Mouse (Mus musculus): ENCODE measurements around the gene Dnaja3.

The Dnaja3 gene

DNA sequence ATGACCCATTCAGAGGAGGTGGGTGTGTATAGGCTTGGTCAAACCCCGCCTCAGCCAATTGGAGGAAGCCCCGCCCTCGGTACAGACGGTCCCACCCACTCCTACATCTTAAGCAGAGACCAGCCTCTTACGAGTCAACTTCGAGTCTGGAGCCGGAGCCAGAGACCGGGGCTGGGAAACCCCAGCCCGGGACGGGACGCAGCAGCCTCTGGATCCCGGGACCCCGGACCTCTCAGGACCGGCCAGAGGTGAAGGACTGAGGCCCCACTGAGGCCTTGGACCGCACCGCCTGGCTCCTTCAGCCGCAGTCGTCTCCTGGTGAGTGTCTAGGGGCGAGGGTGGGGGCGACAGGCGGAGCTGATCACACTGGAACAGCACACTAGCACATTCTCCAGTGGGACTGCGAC, at the start of gene Dnaja3, which contains the start of gene Vasn:
TSS of gene Dnaja3 (plus strand) at position 159 of the 407 bp plus-strand sequence.
TSS of gene Vasn (plus strand) at position 111 of the 407 bp plus-strand sequence.
- DNase-seq (ENCODE audit: low spot score) = peak; percentile 86

DNA sequence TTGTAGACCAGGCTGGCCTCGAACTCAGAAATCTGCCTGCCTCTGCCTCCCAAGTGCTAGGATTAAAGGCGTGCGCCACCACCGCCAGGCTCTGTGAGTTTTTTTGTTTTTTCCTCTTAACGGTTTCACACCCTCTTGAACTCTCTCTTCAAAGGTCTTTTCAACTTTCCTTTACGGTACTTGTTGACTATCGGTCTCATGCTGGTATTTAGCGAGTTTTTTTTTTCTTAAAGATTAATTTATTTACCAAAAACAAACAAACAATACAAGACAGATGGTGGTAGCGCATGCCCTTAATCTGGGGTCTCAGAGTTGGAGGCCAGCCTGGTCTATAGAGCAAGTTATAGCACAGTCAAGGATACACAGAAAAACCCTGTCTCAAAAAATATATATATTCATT, 49.6 kb upstream of the Dnaja3 start:
- no peak for DNase-seq (ENCODE audit: low spot score)

DNA sequence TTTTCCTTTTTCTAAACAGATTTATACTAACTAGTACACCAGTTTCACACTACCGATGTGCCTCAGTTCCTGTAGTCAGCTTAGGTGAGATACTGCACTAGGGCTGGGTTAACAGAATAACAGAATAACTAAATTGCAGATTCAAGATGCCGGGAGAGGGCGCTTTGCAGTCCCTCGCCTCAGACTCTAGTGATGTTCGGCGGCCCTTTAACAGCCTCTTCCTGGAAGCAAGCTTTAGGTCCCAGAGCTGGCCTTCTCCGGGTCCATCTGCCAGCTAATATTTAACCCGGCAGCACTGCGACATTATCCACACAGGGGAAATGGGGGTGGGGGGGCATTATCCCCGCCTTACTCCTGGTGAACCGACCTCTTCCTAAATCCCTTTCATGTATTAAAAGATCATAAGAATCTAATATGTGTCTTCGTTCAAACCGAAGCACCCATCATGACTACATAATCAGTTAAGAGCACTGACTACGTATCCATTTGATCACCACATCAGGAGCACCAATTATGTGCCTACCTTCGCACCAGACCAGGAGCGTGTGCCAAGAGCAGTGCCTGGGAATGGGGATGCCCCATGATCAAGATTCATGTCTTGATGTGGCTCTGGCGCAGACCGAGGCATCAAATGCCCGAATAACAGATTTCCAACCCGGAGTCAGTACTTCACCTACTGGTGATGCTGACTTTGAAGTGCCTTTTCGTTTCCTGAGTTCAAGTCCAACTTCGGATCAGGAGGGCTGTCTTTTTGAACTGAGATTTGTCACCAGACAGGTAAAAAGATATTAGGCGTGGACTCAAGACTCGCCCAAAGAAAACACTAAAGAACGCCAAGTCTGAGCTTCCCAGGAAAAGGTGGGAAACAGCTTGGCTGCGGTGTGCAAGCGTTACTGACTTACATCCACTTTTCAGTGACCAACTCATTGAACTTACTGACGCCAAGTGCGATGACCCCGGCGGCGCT, 46.6 kb upstream of the Dnaja3 start:
- no peak for DNase-seq (ENCODE audit: low spot score)

DNA sequence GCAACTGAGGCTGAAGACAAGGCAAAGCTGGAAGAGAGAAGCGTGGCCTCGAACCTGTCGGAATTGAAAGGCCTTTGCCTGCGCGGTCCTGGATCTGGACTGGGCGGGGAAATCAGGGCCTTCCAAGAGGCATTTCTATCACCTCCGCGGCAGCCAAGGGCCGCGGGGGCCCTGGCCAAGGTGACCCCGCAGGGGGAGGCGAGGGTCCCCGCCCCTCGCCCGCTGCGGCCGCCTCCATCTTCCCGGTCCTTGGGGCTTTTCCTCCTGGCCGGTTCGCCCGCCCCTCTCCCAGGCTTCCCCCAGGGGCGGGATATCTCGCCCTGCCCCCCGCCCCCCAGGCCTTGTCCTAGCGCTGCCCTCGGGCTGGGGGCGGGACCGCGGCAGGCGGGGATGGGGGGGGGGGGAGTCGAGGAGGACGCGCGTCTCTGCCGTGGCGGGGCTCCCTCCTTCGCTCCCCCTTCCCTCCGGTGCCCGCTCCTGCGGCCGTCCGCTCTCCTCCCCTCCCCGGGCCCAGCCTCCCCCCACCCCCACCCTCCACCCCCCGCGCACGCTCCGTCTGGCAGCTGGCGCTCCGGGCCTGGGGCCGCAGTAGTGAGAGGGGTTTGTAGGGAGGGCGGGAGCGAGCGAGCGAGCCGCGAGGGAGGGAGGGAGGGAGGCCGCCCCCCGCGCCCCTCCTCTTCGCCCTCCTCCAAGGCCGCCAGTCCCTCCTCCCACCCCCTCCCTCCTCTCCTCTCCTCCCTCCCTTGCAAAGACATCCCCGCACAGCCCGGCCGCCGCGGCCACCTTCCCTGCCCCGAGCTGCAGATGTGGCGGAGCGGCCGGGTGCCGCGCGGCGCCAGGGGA, 45.6 kb upstream of the Dnaja3 start, which contains the start of gene Glis2:
TSS of gene Glis2 (plus strand) at position 743 of the 843 bp plus-strand sequence.
- peak; percentile 76 for DNase-seq (ENCODE audit: low spot score)

DNA sequence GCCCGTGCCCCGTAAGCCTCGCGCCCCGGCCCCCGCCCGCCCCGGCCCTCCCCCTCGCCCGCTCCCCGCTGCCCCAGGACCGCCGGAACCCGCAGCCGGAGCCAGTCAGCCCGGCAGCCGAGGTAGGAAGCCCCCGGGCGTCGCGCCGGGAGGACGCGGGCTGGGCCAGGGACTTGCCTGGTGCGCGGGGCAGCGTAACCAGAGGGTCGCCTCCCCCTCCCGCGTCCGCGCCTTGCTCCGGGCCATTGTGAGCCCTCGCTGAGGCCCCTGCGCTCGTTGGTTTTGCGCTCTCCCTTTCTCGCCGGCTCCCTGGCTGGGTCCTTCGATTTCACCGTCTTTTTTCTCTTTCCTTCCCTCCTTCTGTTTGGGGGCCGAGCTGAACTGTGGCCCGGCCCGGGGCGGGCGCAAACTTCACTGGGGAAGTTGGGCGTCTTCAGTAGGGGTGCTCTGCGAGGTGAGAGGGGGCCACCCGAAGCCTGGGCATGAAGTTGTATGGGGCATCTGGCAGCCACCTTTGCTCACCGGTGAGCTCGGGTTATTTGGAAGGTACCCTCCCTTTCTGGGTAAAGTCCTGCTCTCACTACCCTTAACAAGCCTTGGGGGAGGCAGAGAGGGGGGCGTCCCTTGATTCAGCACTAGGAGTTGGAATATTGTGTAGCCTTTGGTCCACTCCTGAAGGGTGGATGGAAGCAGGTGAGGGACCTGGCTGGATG, 44.8 kb upstream of the Dnaja3 start:
- DNase-seq (ENCODE audit: low spot score) = no peak

DNA sequence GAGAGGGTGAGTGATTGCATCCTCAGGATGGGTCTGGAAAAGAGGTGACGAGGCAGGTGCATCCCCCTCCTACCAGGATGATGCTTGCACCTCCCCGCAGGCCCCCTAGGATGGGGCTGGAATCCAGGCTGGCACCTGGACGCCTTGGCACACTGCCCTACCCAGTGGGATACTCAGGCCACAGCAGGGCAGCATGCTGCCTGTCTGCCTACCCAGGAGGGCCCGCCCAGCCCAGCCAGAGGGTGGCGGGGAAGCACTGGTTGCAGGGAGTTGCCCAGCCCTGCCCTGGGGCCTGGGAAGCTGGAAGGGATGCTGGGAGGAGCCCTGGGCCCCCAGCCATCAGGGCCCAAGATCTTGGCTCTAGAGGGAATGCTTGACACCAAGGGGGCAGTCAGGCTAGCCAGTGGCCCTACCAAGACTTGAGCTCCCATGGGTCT, 44.2 kb upstream of the Dnaja3 start:
- DNase-seq (ENCODE audit: low spot score) = no peak

DNA sequence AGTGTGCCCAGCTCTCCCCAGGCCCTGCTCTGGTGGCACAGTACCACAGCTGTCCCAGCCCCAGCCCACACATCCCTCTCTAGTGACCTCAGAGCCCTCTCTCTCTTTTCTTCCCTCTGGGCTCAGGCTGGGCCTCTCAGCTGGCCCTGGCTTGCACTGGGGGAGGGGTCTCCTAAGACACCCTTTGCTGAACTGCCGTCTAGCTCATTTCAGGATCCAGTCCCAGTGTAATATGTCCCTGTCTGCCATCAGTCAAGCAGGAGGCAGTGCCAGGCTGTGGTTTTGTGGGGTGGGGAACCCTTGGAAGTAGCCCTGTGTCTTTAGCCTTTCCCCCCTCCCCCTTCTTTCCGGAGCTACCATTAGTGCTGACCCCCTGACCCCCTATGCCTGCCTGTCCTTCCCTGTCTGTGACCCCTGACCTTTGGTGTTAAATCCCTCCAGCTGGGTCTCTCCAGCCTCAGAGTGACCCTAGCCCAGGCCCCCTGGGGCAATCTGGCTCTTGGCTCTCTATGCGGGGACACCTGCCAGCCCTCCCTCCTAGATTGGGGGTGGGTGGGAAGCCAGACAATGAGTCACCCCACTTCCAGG, 43.6 kb upstream of the Dnaja3 start:
- DNase-seq (ENCODE audit: low spot score) = no peak

DNA sequence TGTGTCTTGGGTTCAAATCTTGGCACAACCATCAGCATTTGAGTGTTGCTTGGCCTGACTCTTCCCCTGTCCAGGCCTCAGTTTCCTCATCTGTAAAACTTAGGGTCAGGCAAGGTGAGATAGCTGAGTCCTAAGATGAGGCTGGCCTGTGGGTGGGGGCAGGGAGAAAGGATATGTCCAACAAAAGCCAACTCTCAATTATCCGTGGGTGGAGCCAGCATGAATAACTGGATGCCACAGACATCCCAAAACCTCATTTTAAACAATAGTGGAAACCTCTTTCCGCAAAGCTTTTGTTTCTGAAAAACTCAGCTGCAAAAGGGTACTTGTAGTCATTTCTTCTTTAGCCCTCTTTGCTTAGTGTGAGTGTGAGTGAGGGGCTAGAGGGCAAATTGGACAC, 43.0 kb upstream of the Dnaja3 start:
- no peak for DNase-seq (ENCODE audit: low spot score)

DNA sequence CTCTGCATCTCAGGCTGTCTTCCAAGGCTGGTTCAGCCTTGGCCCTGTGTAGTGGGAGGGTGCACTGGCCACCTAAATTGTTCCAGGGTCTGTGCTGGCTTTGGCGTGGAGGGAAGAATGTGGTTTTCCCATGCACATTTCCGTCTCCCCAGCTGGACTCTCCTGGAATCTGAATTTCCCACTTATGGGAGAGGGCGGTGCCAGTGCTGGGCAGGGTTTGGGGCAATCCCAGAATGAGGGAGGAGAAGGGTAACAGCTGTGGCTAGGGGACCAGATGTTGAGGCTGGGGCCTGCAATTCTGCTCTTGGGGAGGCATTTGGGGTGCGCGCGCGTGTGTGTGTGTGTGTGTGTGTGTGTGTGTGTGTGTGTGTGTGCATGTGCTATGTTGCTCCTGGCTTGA, 42.5 kb upstream of the Dnaja3 start:
- DNase-seq (ENCODE audit: low spot score) = no peak

DNA sequence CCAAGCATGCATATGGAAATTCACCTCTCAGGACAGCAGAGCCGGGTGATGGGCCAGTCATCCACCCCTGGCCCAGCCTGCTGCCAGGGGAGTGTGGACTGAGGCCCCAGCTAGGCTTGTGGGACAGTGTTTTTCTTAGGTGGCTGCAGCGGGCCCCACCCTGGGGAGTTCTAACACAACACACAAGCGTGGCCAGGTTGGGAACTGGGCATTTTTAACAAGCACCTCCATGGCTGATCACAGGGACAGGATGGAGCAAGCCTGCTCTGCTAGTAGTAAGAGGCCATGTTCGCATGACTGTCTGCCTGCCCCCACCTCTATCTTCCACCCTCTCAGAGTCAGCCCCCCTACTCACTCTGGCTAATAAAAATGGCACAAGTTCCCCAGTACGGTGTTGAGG, 41.7 kb upstream of the Dnaja3 start:
- no peak for DNase-seq (ENCODE audit: low spot score)

DNA sequence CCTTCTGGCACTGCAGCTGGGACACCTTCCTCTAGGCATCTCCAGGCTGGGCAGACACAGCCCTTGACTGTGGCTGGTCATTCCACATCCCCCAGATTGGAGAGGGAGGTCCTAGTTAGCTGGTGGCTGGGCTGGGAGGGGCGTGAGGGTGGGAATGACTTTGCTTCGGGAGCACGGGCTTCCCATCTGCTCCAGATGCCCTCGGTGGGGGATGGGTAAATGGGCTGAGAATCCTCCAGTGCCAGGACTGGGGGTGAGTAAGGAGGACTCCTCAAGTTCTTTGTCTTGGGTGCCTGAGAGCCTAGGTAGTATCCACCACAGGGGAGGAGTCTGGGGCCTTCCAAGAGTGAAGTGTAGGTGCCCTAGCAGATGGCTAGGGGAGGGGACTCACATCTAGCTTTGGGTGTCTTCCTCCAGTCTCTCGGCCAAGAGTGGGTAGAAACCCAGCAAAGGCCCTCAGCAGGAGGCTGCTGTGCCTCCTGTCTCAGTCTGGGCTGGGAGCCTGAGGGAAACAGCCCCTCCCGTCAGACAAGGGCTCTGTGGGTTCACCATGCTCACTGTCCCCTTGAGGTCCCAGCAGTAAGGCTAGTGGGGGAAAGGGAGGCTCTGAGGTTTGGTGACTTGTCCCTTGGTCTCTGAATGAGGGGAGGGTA, 40.8 kb upstream of the Dnaja3 start:
- DNase-seq (ENCODE audit: low spot score) = no peak

DNA sequence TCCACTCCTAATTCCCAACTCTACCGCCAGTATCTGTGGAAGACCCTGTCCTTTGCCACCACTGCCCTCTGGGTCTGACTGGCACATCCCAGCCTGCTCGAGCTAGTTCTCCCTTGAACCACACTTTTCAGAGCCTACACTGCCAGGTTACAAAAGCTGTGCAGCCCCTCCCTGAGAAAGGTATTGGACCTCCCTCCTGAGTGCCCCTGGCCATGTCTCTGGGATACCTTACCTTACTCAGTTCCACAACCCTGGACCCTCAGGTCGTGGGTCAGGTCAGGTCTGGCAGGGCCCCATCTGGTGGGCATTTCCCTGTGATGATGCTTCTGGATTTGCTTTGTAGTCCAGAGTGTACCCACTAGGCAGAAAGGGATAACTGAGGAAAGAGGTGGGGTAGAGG, 40.2 kb upstream of the Dnaja3 start:
- DNase-seq (ENCODE audit: low spot score) = no peak

DNA sequence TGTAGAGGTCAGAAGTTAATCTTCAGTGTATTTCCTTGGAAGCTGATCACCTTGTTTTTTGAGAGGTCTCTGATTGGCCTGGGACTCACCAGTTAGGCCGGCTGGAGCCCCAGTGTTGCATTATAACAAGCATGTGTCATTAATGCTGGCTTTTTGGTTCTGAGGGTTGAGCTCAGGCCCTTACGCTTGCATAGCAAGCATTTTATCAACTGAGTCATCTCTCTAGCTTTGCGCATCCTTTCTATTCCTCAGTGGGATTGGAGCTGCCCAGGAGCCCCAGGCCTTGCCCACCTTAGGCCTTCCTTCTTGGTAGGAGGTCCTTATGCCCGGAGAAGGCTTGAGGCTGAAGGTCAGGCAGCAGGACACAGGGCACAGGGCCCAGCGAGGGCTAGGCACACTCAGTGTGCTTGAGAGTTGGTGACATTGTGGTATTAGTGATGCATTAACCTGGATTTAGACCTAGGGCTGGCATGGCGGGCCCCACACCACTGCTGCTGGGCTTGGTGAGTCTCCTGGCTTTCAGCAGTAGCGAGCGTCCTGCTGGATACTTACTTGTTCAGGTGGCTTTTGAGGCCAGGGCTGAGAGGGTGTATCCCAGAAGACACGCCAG, 39.0 kb upstream of the Dnaja3 start:
- no peak for DNase-seq (ENCODE audit: low spot score)

DNA sequence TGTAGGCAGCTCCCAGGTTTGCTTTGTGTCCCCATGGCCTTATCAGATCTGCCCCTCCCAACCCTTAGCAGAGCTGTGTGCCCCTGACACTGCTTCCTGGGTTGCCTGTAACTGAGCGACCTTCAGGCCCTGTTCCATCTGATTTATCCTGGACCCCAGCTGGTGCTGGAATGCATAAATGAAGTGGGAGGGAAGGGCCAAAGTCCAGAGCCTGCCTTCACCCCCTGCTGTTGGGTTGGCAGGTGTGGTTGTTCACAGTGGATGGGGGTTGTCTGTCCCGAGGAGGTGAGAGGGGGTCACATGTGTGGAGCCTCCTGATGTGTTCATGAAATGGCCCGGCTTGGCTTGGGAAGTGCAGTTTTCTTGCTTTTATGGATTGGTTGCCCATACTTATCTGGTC, 37.6 kb upstream of the Dnaja3 start:
- DNase-seq (ENCODE audit: low spot score) = no peak

DNA sequence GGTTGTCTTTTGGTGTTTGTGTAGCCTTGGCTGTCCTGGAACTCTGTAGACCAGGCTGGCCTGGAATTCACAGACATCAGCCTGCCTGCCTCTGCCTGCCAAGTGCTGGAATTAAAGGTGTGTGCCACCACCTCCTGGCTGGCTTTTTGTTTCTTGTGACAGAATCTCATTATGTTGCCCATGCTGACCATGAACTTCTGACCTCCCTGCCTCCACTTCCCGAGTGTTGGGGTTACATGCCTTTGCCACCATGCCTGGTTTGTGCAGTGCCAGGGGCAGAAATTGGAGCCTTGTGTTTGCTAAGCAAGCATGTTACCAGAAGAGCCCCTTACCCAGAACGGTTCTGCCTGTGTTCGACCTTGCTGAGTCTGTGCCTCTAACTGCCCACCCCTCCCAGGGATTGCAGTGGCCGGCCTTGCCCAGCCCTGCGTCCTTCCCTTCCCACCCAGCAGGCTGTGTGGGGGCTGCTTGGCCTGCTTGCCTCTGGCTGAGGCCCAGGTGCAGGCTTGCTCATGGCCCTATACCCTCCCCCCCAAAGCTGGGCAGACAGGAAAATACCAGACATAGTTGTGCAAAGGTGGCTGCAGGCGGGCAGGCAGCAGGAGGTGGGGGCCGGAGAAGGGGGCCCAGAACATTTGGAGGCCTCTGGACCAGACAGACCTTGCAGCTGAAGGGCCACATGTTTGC, 36.9 kb upstream of the Dnaja3 start:
- DNase-seq (ENCODE audit: low spot score) = peak; percentile 72

DNA sequence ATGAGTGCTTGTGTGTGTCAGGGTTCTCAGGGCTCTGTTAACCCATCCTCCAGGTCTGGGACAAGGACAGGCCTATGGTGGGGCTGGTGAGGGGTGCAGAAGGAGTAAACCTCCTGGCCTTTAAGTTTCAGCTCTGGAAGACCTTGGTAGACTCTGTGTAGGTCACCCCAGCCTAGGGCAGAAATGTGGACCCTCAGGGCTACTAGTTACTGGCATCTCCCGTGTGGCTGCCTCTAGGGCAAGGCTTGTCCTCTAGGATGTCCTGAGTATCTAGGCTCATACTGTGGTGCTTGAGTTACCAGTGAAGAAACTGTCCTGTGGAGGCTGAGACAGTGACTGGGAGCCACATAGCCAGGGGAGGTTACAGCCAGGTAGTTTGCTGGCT, 36.3 kb upstream of the Dnaja3 start:
- no peak for DNase-seq (ENCODE audit: low spot score)

DNA sequence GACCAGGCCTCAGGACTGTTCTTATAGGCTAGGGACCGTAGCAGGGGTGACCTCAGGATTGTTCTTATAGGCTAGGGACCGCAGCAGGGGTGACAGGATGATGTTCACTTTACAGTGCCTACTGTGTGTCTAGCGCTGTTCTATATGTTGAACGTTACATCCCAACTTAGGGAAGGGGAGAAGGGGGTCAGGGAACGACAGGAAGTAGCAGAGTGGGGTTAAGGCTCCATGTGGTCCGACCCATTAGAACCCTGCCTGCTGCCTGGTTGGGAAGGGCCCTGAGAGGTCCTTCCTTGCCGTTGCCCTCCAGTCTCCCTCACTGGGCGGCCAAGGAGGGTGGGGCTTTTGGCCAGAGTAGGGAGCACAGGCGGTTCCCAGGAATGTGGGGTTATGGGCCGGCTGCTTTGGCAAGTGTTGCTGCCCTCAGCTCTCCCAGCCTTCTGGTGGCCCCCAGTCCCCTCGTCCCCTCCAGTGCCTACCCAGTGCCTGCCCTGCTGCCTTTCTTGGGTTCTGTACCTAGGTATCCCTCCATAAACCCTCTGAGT, 35.4 kb upstream of the Dnaja3 start:
- DNase-seq (ENCODE audit: low spot score) = no peak

DNA sequence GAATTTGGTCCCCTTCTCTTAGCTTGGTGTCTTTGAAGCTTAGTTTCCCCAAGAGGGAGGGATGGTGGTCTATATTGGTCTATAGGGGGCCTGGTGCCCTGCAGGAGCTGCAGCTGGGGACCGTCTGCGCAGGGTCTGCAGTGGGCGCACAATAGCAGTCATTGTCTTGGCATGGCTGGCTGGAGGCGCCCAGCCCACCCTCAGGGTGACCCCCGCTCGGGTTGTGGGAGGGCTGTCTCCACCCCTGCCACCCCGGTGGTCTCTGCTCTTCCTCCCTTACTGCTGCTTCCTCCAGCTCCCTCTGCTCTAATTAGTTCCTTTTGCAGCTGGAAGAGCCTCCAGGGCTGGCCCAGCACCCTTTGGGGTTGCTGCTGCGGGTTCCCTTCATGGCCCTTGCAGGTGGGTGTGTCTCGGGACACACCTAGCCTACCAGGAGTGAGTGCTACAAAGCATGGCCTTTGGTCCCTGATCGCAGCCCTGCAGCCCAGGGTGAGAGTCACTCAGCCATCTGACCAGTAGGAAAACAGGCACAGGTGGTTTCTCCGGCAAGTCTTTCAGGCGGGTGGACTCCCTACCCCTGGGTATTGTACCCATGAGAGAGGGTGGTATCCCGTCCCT, 34.2 kb upstream of the Dnaja3 start:
- DNase-seq (ENCODE audit: low spot score) = no peak

DNA sequence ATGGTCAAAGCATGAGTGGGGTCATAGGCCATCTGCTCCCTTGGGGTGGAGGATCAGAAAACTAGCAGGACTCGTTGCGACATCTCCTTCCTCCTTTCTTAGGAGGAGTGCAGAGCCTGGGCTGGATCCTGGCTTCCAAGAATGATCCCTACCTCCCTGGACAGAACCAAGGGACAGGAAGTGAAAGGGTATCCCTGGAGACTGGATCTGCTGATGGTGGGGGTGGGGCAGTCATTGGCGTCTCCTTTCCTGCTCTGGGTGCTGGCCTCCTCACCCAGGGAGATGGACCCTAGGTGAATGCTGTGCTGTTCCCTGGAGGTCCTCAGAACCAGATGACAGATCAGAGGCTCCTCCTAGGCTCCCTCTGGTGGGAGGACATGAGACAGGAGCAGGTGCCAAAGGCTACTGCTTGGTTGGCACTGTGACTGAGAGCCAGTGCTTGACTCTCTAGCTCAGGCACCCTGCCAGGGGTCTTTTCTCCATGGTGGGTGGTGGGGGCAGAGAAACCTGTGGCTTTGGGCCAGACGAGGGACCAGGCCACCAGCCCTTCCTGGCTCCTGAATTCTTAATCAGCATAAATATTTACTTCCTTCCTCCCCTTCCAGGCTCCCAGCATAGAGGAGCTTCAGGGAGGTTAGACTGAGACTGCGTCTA, 33.2 kb upstream of the Dnaja3 start:
- DNase-seq (ENCODE audit: low spot score) = no peak
